Mouse (Mus musculus): ENCODE measurements around the gene Tmem132c. TPM values are rescaled to one million over a fixed set of nuclear protein-coding genes. Genes with fewer than 3 reads are reported as not detected.

Tmem132c gene
- total RNA-seq, 2 experiments from 2014 or later = 3.7 to 3.8 TPM

- no peak overlapping the region for H3K4me3 ChIP-seq
- DNase-seq (ENCODE audit: low spot score in 2 of 2) = no peak
- peak; percentile 70 for TF ChIP-seq CTCF (conservative IDR thresholded peaks at IDR 0.05)
- no peak overlapping the region for H3K27ac ChIP-seq
Measured at GRCm38 (mm10) chr5:127365061-127365460, 123.5 kb downstream of the Tmem132c start.

GRCm38 (mm10) chr5:127368191-127368590 lies 126.6 kb downstream of the Tmem132c start:
- no peak for DNase-seq (ENCODE audit: low spot score in 2 of 2)
- no peak overlapping the region for H3K27ac ChIP-seq
- no peak overlapping the region for H3K4me3 ChIP-seq
- no peak for TF ChIP-seq CTCF (conservative IDR thresholded peaks at IDR 0.05)

GRCm38 (mm10) chr5:127369812-127370211 lies 128.2 kb downstream of the Tmem132c start:
- DNase-seq (ENCODE audit: low spot score in 2 of 2) = no peak
- no peak for TF ChIP-seq CTCF (conservative IDR thresholded peaks at IDR 0.05)
- Histone ChIP-seq H3K27ac (no peak overlapping the region), H3K4me3 (no peak overlapping the region)

GRCm38 (mm10) chr5:127370503-127370902 lies 128.9 kb downstream of the Tmem132c start:
- peak; percentile 15 to 34 for DNase-seq (ENCODE audit: low spot score in 2 of 2)
- Histone ChIP-seq H3K4me3 (no peak overlapping the region), H3K27ac (no peak overlapping the region)
- no peak for TF ChIP-seq CTCF (conservative IDR thresholded peaks at IDR 0.05)

- no peak for TF ChIP-seq CTCF (conservative IDR thresholded peaks at IDR 0.05)
- no peak overlapping the region for H3K4me3 ChIP-seq
- DNase-seq (ENCODE audit: low spot score in 2 of 2) = peak; percentile 13 to 29
- H3K27ac ChIP-seq = no peak overlapping the region
Measured at GRCm38 (mm10) chr5:127374251-127374650, 132.6 kb downstream of the Tmem132c start.

- H3K4me3 ChIP-seq = no peak overlapping the region
- DNase-seq (ENCODE audit: low spot score in 2 of 2) = no peak
- H3K27ac ChIP-seq = no peak overlapping the region
- no peak for TF ChIP-seq CTCF (conservative IDR thresholded peaks at IDR 0.05)
Measured at GRCm38 (mm10) chr5:127375654-127376053, 134.0 kb downstream of the Tmem132c start.

GRCm38 (mm10) chr5:127378521-127378920 lies 136.9 kb downstream of the Tmem132c start:
- no peak overlapping the region for H3K4me3 ChIP-seq
- no peak overlapping the region for H3K27ac ChIP-seq
- TF ChIP-seq CTCF (conservative IDR thresholded peaks at IDR 0.05) = no peak
- no peak for DNase-seq (ENCODE audit: low spot score in 2 of 2)

GRCm38 (mm10) chr5:127379351-127379750 lies 137.7 kb downstream of the Tmem132c start:
- no peak overlapping the region for H3K27ac ChIP-seq
- TF ChIP-seq CTCF (conservative IDR thresholded peaks at IDR 0.05) = no peak
- no peak overlapping the region for H3K4me3 ChIP-seq
- peak; percentile 21 to 36 for DNase-seq (ENCODE audit: low spot score in 2 of 2)

GRCm38 (mm10) chr5:127381216-127381615 lies 139.6 kb downstream of the Tmem132c start:
- Histone ChIP-seq H3K4me3 (no peak overlapping the region), H3K27ac (no peak overlapping the region)
- TF ChIP-seq CTCF (conservative IDR thresholded peaks at IDR 0.05) = no peak
- DNase-seq (ENCODE audit: low spot score in 2 of 2) = peak in 1 of 2 experiments; percentile 27

GRCm38 (mm10) chr5:127382571-127382970 lies 141.0 kb downstream of the Tmem132c start:
- no peak for DNase-seq (ENCODE audit: low spot score in 2 of 2)
- H3K4me3 ChIP-seq = no peak overlapping the region
- TF ChIP-seq CTCF (conservative IDR thresholded peaks at IDR 0.05) = no peak

GRCm38 (mm10) chr5:127391187-127391586 lies 149.6 kb downstream of the Tmem132c start:
- Histone ChIP-seq H3K27ac (no peak overlapping the region), H3K4me3 (no peak overlapping the region)
- DNase-seq (ENCODE audit: low spot score in 2 of 2) = no peak
- peak; percentile 36 for TF ChIP-seq CTCF (conservative IDR thresholded peaks at IDR 0.05)

More at GRCm38 (mm10) chr5:127382571-127382970, 141.0 kb downstream of the Tmem132c start:
- H3K27ac ChIP-seq = no peak overlapping the region

- Histone ChIP-seq H3K4me3 (no peak overlapping the region), H3K27ac (no peak overlapping the region)
- TF ChIP-seq CTCF (conservative IDR thresholded peaks at IDR 0.05) = no peak
Measured at GRCm38 (mm10) chr5:127396889-127397288, 155.3 kb downstream of the Tmem132c start.

GRCm38 (mm10) chr5:127398010-127398409 lies 156.4 kb downstream of the Tmem132c start:
- Histone ChIP-seq H3K27ac (no peak overlapping the region), H3K4me3 (no peak overlapping the region)
- no peak for TF ChIP-seq CTCF (conservative IDR thresholded peaks at IDR 0.05)
- no peak for DNase-seq (ENCODE audit: low spot score in 2 of 2)

More at GRCm38 (mm10) chr5:127396889-127397288, 155.3 kb downstream of the Tmem132c start:
- no peak for DNase-seq (ENCODE audit: low spot score in 2 of 2)

GRCm38 (mm10) chr5:127405391-127406000 lies 163.9 kb downstream of the Tmem132c start:
- peak in 1 of 2 experiments; percentile 43 for DNase-seq (ENCODE audit: low spot score in 2 of 2)
- H3K27ac ChIP-seq = no peak overlapping the region
- no peak overlapping the region for H3K4me3 ChIP-seq
- no peak for TF ChIP-seq CTCF (conservative IDR thresholded peaks at IDR 0.05)
